Mouse (Mus musculus) forebrain, embryonic 12.5 days (tissue): ENCODE measurements around the gene Rasl10b. TPM values are rescaled to one million over a fixed set of nuclear protein-coding genes. Genes with fewer than 3 reads are reported as not detected.

Experiments
- ATAC-seq: fragments of 200-750 bp; cut with Nextera tagmentation; 2 replicates; pipeline ENCODE4 v1.8.0; 2017; ENCODE audit warnings: moderate TSS enrichment; ENCODE audit not compliant: low FRiP score
- H3K27ac ChIP-seq: fragments of 300-500 bp; sonication (generic); 2 replicates; pipeline ENCODE4 v1.5.1; 2016; ENCODE audit warnings: mild to moderate bottlenecking
- H3K27me3 ChIP-seq: fragments of 300-500 bp; sonication (generic); 2 replicates; pipeline ENCODE4 v1.6.1; 2016; ENCODE audit warnings: mild to moderate bottlenecking
- H3K36me3 ChIP-seq: fragments of 300-500 bp; sonication (generic); replicated peaks from 2 replicates; pipeline ENCODE4 v1.6.1; 2016; ENCODE audit warnings: mild to moderate bottlenecking
- H3K4me1 ChIP-seq: fragments of 300-500 bp; sonication (generic); 2 replicates; pipeline ENCODE4 v1.6.1; 2016
- H3K4me2 ChIP-seq: fragments of 300-500 bp; sonication (generic); 2 replicates; pipeline ENCODE4 v1.6.1; 2016; ENCODE audit warnings: mild to moderate bottlenecking, moderate library complexity
- H3K4me3 ChIP-seq: fragments of 300-500 bp; sonication (generic); replicated peaks from 2 replicates; pipeline ENCODE4 v1.5.1; 2016; ENCODE audit warnings: mild to moderate bottlenecking
- H3K9ac ChIP-seq: fragments of 300-500 bp; sonication (generic); 2 replicates; pipeline ENCODE4 v1.6.1; 2016; ENCODE audit warnings: mild to moderate bottlenecking
- H3K9me3 ChIP-seq: fragments of 300-500 bp; sonication (generic); 2 replicates; pipeline ENCODE4 v1.6.1; 2016
- WGBS: fragments of 180-500 bp; shearing (Covaris S2); methylation state at CpG from one replicate; pipeline ENCODE4 v1.1.7; 2016; 5-methylcytosine and 5-hydroxymethylcytosine counted together
- polyA plus RNA-seq: library from polyadenylated mRNA; unstranded; fragments of >200 nt; fragmentation: Nextera tagmentation; extraction: Ambion mirVana; gene quantifications from 2 replicates; pipeline ENCODE4 v1.2.1, GENCODE M21; 2016

Rasl10b gene
- 11.0 and 13.9 TPM in 2 replicates for polyA plus RNA-seq

GRCm38 (mm10) chr11:83409087-83409754, at the start of gene Rasl10b:
Gene Rasl10b (plus strand): TSS chr11:83409137.
- Histone ChIP-seq H3K4me1 (peaks cover 21% of the 10 kb centered on the region), H3K27me3 (peaks cover 22% of the 10 kb centered on the region), H3K27ac (peak within 1 kb of the TSS; percentile 63; the same call in 1 of the 2 replicates), H3K4me3 (peak within 1 kb of the TSS; percentile 83), H3K9me3 (no peaks in the 10 kb centered on the region), H3K9ac (peak within 1 kb of the TSS; percentile 94), H3K4me2 (peak within 1 kb of the TSS; percentile 90), H3K36me3 (peaks cover under 1% of the 10 kb centered on the region; the same call in 1 of the 2 replicates)
- ATAC-seq = peak; percentile 79
- WGBS = 1% methylated on average over 22 of the region's 44 CpGs

DNA sequence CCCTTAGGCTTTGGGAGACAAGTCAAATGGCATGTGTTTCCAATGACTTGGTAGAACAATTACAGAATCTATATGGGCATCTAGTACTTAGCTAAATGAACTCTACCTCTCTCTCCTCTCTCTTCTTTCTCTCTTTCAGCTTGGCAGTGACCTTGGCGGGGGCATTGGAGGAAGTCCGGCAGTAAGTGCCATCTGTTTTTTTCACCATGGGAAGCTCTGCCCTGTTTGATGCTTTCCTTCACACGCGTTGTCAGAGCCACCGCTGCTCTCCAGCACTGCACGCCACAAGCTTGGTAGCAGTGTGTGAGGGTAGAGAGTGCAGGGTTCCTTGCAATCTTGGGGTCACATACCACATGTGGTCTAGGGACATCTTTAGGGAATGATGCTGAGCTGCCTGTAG, 44.3 kb upstream of the Rasl10b start:
- peaks cover 46% of the 10 kb centered on the region for H3K36me3 ChIP-seq

GRCm38 (mm10) chr11:83371267-83371666, 37.7 kb upstream of the Rasl10b start:
- H3K27me3 ChIP-seq = no peaks in the 10 kb centered on the region
- H3K4me2 ChIP-seq = no peak overlapping the region
- peaks cover 72% of the 10 kb centered on the region for H3K36me3 ChIP-seq

More for the DNA sequence above, 44.3 kb upstream of the Rasl10b start:
- no peak for ATAC-seq
- Histone ChIP-seq H3K27ac (no peak overlapping the region), H3K4me1 (no peaks in the 10 kb centered on the region), H3K27me3 (no peaks in the 10 kb centered on the region), H3K9ac (no peak overlapping the region), H3K9me3 (no peaks in the 10 kb centered on the region), H3K4me3 (no peak overlapping the region), H3K4me2 (no peak overlapping the region)
- 97% methylated on average over 6 of the region's 6 CpGs for WGBS

GRCm38 (mm10) chr11:83379745-83380341, 29.1 kb upstream of the Rasl10b start:
- no peaks in the 10 kb centered on the region for H3K27me3 ChIP-seq
- H3K9ac ChIP-seq = no peak overlapping the region
- H3K4me2 ChIP-seq = no peak overlapping the region
- H3K27ac ChIP-seq = no peak overlapping the region
- peaks cover 30% of the 10 kb centered on the region for H3K36me3 ChIP-seq
- WGBS = 91% methylated on average over 7 of the region's 7 CpGs
- no peak for ATAC-seq
- no peak overlapping the region for H3K4me3 ChIP-seq
- H3K9me3 ChIP-seq = no peaks in the 10 kb centered on the region
- H3K4me1 ChIP-seq = peaks cover 13% of the 10 kb centered on the region

More at GRCm38 (mm10) chr11:83371267-83371666, 37.7 kb upstream of the Rasl10b start:
- H3K4me1 ChIP-seq = no peaks in the 10 kb centered on the region
- no peak for ATAC-seq
- no peak overlapping the region for H3K27ac ChIP-seq
- H3K9ac ChIP-seq = no peak overlapping the region
- no peak overlapping the region for H3K4me3 ChIP-seq
- 90% methylated on average over 4 of the region's 4 CpGs for WGBS
- H3K9me3 ChIP-seq = no peaks in the 10 kb centered on the region

GRCm38 (mm10) chr11:83382876-83383531, 25.9 kb upstream of the Rasl10b start:
- peaks cover 10% of the 10 kb centered on the region for H3K36me3 ChIP-seq
- no peak overlapping the region for H3K4me3 ChIP-seq
- H3K27ac ChIP-seq = peak overlapping the region; percentile 51
- no peaks in the 10 kb centered on the region for H3K9me3 ChIP-seq
- ATAC-seq = no peak
- no peak overlapping the region for H3K9ac ChIP-seq
- 50% methylated on average over 9 of the region's 9 CpGs for WGBS
- H3K27me3 ChIP-seq = no peaks in the 10 kb centered on the region
- peaks cover 13% of the 10 kb centered on the region for H3K4me1 ChIP-seq
- H3K4me2 ChIP-seq = no peak overlapping the region

DNA sequence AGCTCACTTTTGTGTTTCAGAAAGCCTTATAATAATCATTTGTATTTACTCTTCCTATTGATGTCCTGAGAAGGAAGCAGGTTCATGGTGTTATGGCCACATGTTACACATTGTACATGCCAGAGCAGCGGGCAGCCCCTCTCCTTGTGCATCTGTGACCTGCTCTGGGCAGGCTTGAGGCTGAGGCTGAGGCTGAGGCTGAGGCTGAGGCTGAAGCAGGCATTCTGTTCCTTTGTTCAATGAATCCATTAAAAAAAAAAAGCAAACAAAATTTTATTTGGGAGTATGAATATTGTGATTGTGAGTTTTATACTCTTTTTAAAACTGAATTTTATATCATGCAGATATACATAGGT, 25.4 kb upstream of the Rasl10b start:
- Histone ChIP-seq H3K36me3 (peaks cover 10% of the 10 kb centered on the region; the same call in 1 of the 2 replicates), H3K9me3 (no peaks in the 10 kb centered on the region), H3K9ac (no peak overlapping the region), H3K4me2 (no peak overlapping the region), H3K4me1 (peaks cover 13% of the 10 kb centered on the region), H3K27ac (0 out of 2 replicates have a peak overlapping the region, but pooled peaks have one; percentile 47), H3K27me3 (no peaks in the 10 kb centered on the region), H3K4me3 (no peak overlapping the region)
- no peak for ATAC-seq
- 55% methylated on average over 1 of the region's 1 CpGs for WGBS

- peaks cover 42% of the 10 kb centered on the region for H3K36me3 ChIP-seq
- H3K4me3 ChIP-seq = no peak overlapping the region
- H3K9me3 ChIP-seq = no peaks in the 10 kb centered on the region
- no peak for ATAC-seq
- no peak overlapping the region for H3K4me2 ChIP-seq
- no peak overlapping the region for H3K27ac ChIP-seq
- H3K4me1 ChIP-seq = peaks cover 16% of the 10 kb centered on the region
- WGBS = 92% methylated on average over 4 of the region's 4 CpGs
- no peak overlapping the region for H3K9ac ChIP-seq
- H3K27me3 ChIP-seq = no peaks in the 10 kb centered on the region
Measured at GRCm38 (mm10) chr11:83393062-83393461, 15.9 kb upstream of the Rasl10b start.

- peak; percentile 67; the same call in 1 of the 2 replicates for ATAC-seq
Measured at GRCm38 (mm10) chr11:83394802-83395439, 14.0 kb upstream of the Rasl10b start.

GRCm38 (mm10) chr11:83397626-83398025, 11.3 kb upstream of the Rasl10b start:
- peaks cover 16% of the 10 kb centered on the region for H3K4me1 ChIP-seq
- H3K4me2 ChIP-seq = no peak overlapping the region
- 95% methylated on average over 7 of the region's 7 CpGs for whole genome bisulfite sequencing
- no peaks in the 10 kb centered on the region for H3K9me3 ChIP-seq
- H3K27me3 ChIP-seq = no peaks in the 10 kb centered on the region
- no peak overlapping the region for H3K27ac ChIP-seq
- no peak for ATAC-seq
- H3K36me3 ChIP-seq = peaks cover 41% of the 10 kb centered on the region
- H3K9ac ChIP-seq = no peak overlapping the region
- no peak overlapping the region for H3K4me3 ChIP-seq

More at GRCm38 (mm10) chr11:83394802-83395439, 14.0 kb upstream of the Rasl10b start:
- Histone ChIP-seq H3K4me2 (peak overlapping the region; percentile 26; the same call in 1 of the 2 replicates), H3K9me3 (no peaks in the 10 kb centered on the region), H3K4me1 (peaks cover 16% of the 10 kb centered on the region), H3K4me3 (no peak overlapping the region), H3K27me3 (no peaks in the 10 kb centered on the region), H3K27ac (peak overlapping the region; percentile 70), H3K9ac (no peak overlapping the region), H3K36me3 (peaks cover 47% of the 10 kb centered on the region)
- 15% methylated on average over 6 of the region's 6 CpGs for WGBS

DNA sequence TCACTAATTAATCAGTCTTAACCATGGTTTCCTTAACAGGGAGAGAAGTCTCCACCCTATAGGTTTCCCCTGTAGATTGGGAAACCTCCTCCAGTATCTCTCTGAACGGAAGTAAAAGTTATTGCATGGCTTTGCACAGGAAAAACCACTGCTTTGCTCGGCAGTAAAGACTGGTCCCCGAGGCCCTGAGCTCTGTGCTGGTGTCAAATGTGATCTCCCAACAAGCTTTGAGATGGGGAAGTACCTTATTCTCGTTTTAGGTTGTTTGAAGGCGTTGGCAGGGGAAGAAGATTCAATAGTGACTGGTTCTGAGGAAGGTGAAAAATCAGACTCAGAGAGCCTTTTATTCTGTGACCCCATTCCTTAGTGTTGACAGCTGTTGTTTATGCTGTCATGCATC, 10.2 kb upstream of the Rasl10b start:
- no peaks in the 10 kb centered on the region for H3K27me3 ChIP-seq
- no peak overlapping the region for H3K4me2 ChIP-seq

DNA sequence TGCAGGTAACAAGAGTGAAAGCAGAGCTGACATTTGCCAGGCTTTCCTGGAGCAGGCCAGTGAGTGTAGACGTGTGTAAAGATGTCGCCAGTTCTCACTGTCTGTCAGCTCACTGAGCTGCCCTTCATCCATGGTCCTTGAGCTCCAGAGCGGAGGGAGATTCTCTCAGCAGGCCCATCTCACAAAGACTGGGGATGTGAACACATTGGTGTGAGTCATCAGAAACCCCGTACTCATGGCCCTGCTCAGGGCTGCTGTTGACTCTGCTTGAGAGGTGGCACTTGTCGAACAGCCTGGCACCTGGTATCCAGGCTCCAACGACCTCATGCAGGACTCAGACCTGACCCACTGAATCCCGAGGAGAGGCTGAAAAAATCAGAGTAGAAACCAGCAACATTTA, 5.2 kb upstream of the Rasl10b start:
- peaks cover 34% of the 10 kb centered on the region for H3K36me3 ChIP-seq
- no peak overlapping the region for H3K27ac ChIP-seq
- WGBS = 81% methylated on average over 7 of the region's 7 CpGs

More for the DNA sequence above, 10.2 kb upstream of the Rasl10b start:
- Histone ChIP-seq H3K9ac (no peak overlapping the region), H3K27ac (no peak overlapping the region), H3K4me3 (no peak overlapping the region), H3K9me3 (no peaks in the 10 kb centered on the region), H3K36me3 (peaks cover 41% of the 10 kb centered on the region), H3K4me1 (peaks cover 16% of the 10 kb centered on the region)
- ATAC-seq = no peak
- 89% methylated on average over 5 of the region's 5 CpGs for WGBS

GRCm38 (mm10) chr11:83406391-83406790, 2.5 kb upstream of the Rasl10b start:
- Histone ChIP-seq H3K36me3 (peaks cover 21% of the 10 kb centered on the region), H3K4me3 (no peak overlapping the region)
- WGBS = 70% methylated on average over 3 of the region's 3 CpGs

More for the DNA sequence above, 5.2 kb upstream of the Rasl10b start:
- H3K4me2 ChIP-seq = no peak overlapping the region
- H3K4me1 ChIP-seq = no peaks in the 10 kb centered on the region
- no peak for ATAC-seq
- peaks cover 8% of the 10 kb centered on the region for H3K27me3 ChIP-seq
- no peaks in the 10 kb centered on the region for H3K9me3 ChIP-seq
- H3K9ac ChIP-seq = no peak overlapping the region
- no peak overlapping the region for H3K4me3 ChIP-seq

More at GRCm38 (mm10) chr11:83406391-83406790, 2.5 kb upstream of the Rasl10b start:
- Histone ChIP-seq H3K9ac (no peak overlapping the region), H3K27me3 (peaks cover 10% of the 10 kb centered on the region), H3K4me2 (no peak overlapping the region), H3K4me1 (peaks cover 16% of the 10 kb centered on the region), H3K9me3 (no peaks in the 10 kb centered on the region), H3K27ac (no peak overlapping the region)
- no peak for ATAC-seq
